Mouse (Mus musculus): ENCODE results near the gene Olfr459.
A peak's percentile ranks its signal among the peaks of the same experiment; 100 is the strongest.

Gene Olfr459

DNA sequence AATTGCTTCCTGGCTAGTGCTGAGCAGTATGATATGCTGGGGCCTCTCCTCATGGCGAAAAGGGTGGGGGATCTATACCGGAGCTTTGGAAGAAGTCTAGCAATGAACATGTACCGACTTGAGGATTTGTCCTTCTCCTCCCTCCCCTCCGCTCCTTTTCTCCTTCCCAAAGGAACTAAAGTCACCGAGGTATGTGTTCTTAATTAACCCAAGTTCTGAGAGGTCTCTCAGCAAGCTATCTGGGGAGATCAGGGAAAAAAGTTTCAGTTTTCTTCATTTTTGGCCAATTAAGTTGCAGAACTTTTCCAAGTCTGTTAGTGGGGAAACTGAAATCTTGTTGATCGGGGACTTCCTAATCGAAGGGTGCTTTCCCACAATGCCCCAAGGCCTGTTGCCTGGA, at the start of gene Olfr459:
Olfr459 (minus strand) TSS at position 101 of the 400 bp plus-strand sequence.
- DNase-seq, result no peak

DNA sequence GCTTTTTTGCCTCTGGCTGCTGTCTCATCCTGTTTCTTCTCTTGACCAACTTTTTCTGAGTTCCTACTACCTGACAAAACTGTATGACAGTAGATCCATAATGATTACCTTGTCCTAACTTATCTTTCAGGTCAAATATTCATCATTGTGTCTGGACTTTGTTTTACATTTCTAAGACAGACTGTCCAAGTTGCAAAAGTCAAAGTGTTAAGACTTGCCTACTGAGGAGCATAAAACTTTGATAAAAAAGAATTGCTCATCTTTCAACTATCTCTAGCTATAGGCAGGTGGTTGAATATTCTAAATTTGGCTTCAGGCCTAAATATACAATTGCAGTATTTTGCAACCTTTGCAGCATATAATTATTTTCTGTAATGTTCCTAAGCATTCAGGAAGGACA, 49.1 kb upstream of the Olfr459 start:
- no peak for DNase-seq

- no peak for DNase-seq
These were observed 11.7 kb upstream of the Olfr459 start for GRCm38 (mm10) chr6:41786700-41787099.

GRCm38 (mm10) chr6:41775721-41776120, 744 bp upstream of the Olfr459 start:
- no peak for DNase-seq

DNA sequence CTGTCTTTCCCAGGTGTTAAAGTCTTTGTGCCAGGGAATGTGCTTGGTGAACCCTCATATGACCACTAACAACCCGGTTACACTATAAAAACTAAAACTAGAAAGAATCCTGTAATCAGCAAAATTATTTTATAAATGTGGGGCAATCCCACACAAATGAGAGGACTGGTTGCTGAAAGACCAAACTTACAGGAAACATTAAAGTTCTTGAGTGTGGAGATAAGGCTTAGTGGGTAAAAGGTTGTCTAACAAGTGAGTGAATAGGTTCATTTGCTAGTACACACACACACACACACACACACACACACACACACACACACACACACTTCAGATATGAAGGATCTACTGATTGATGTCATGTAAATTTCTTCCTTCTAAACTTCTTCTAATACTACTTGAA, 5.1 kb downstream of the Olfr459 start:
- DNase-seq, result no peak

DNA sequence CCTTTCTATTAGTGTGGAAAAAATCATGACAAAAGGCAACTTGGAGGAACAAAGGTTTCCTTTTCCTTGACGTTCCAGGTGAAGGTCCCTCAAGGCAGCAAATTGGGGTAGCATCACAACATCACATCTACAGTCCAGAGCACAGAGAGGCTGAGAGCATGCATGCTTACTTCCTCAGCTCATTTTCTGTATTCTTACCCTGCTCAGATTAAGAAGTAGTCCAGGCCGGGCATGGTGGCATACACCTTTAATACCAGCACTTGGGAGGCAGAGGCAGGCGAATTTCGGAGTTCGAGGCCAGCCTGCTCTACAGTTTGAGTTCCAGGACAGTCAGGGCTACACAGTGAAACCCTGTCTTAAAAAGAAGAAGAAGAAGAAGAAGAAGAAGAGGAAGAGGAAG, 10.7 kb downstream of the Olfr459 start:
- no peak for DNase-seq

- no peak for DNase-seq
These were observed 12.6 kb downstream of the Olfr459 start for GRCm38 (mm10) chr6:41762370-41762757.

GRCm38 (mm10) chr6:41761702-41762369, 13.1 kb downstream of the Olfr459 start:
- peak; percentile 30 for DNase-seq

- DNase-seq, result no peak
These were observed 15.4 kb downstream of the Olfr459 start for GRCm38 (mm10) chr6:41759618-41760017.

- no peak for DNase-seq
These were observed 16.6 kb downstream of the Olfr459 start for GRCm38 (mm10) chr6:41758421-41758820.

GRCm38 (mm10) chr6:41757199-41757598, 17.8 kb downstream of the Olfr459 start:
- no peak for DNase-seq

DNA sequence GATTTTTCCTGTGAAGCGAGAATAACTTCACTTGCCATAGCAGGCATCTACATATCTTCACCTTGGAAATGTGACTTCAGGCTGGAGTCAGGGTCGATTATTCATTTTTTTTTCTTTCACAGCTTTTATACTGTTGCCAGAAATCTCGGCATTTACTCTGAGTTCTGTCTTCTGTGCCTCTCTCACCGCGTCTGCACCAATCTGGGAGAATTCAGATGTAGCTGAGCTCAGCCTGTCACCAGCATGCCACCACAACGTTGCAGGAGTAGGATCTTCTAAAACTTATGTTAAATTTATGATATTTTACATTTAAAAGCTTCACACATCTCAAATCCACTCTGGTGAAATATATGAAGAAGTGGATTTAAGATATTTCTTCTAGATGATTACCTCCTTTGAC, 20.4 kb downstream of the Olfr459 start:
- DNase-seq, result no peak

- no peak for DNase-seq
These were observed 30.1 kb downstream of the Olfr459 start for GRCm38 (mm10) chr6:41744664-41745392.

GRCm38 (mm10) chr6:41741101-41741500, 33.9 kb downstream of the Olfr459 start:
- no peak for DNase-seq

DNA sequence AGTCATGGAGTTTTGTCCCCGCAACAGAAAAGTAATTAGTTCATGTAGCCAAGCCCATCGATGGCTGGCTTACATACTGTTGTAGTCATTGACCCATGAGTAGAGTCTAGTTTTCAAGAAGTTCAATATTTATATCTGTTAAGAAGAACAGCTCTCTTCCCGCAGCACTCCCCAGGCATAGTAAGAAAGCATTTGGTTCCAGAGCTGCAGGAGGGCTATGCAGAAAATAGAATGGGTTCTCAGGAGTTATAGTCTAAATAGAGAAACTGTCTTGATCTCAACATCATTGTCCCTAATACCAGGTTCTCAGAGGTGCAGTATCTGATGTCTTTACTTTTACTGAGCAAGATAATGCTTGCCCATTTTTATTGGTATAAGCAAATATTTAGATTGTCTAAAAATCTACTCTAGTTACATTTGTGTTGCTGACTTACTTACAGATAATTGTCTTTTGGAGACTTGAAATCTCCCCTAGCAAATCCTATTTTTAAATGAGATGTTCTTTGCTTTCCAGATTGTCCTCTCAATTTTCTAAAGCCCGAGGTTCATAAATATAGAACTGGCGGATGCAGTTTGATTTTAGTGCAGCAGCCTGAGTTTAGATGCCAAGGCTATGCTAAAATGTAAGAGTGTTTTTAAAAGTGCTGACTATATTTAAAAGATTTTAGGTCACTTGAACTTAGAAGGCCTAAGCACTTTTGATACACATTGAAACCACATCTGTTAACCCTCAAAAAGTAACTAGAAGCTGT, 40.1 kb downstream of the Olfr459 start:
- no peak for DNase-seq

DNA sequence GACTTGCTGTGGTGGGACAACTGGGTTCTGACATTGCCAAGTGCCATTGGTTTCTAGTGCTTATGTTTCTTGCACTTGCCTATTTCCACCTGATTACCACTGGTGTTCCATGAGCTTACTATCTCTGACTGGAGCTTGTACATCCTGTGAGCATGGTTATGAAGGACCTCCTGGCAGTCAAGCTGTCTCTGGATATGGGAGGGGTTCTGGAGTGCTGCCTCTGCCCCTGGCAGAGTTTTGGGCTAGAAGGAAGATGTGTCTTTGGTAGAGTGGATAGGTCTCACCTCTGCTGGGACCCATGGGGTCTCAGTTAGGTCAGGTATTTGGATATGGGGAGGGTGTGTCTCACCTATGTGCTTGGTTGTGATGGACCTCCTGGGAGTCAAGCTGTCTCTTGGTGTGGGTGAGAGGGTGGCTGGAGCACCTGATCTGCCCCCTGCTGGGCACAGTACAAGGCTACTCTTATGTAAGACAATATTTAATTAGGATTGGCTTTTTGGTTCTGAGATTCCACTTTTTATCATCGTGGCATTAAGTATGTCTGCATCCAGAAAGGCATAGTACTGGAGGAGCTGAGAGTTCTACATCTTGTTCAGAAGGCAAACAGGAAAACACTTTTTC, 46.9 kb downstream of the Olfr459 start:
- DNase-seq, result peak; percentile 76

- DNase-seq, result no peak
These were observed 53.5 kb downstream of the Olfr459 start for GRCm38 (mm10) chr6:41721430-41721829.

Data from liver (tissue).